Mouse (Mus musculus) forebrain, embryonic 14.5 days (tissue): ENCODE measurements around the gene Gm45062. TPM values are rescaled to one million over a fixed set of nuclear protein-coding genes. Genes with fewer than 3 reads are reported as not detected.

Experiments used
- ATAC-seq: fragments of 200-750 bp; cut with Nextera tagmentation; 2 replicates; pipeline ENCODE4 v1.8.0; 2017; ENCODE audit warnings: mild to moderate bottlenecking, moderate library complexity
- DNase-seq: peaks from one replicate; pipeline ENCODE4 v3.0.0-alpha.2; 2015; ENCODE audit warnings: low spot score
- H3K27ac ChIP-seq: fragments of 300-500 bp; sonication (generic); 2 replicates; pipeline ENCODE4 v1.5.1; 2014; ENCODE audit warnings: low read depth, mild to moderate bottlenecking, control low read depth, low read length, moderate library complexity
- H3K27me3 ChIP-seq: fragments of 300-500 bp; sonication (generic); replicated peaks from 2 replicates; pipeline ENCODE4 v1.6.1; 2014; ENCODE audit warnings: low read length, control low read depth, mixed read lengths; ENCODE audit not compliant: control insufficient read depth, insufficient read depth
- H3K36me3 ChIP-seq: fragments of 300-500 bp; sonication (generic); 2 replicates; pipeline ENCODE4 v1.6.1; 2014; ENCODE audit warnings: low read length, control low read depth; ENCODE audit not compliant: control insufficient read depth, insufficient read depth
- H3K4me1 ChIP-seq: fragments of 300-500 bp; sonication (generic); 2 replicates; pipeline ENCODE4 v1.6.1; 2014; ENCODE audit warnings: antibody characterized with exemption, low read length, control low read depth; ENCODE audit not compliant: control insufficient read depth, insufficient read depth
- H3K4me2 ChIP-seq: fragments of 300-500 bp; sonication (generic); 2 replicates; pipeline ENCODE4 v1.6.1; 2014; ENCODE audit warnings: mild to moderate bottlenecking, control low read depth, low read length
- H3K4me3 ChIP-seq: fragments of 300-500 bp; sonication (generic); 2 replicates; pipeline ENCODE4 v1.5.1; 2014; ENCODE audit warnings: low read depth, low read length, control low read depth
- H3K9ac ChIP-seq: fragments of 300-500 bp; sonication (generic); 2 replicates; pipeline ENCODE4 v1.6.1; 2014; ENCODE audit warnings: mild to moderate bottlenecking, low read length, control low read depth, moderate library complexity
- H3K9me3 ChIP-seq: fragments of 300-500 bp; sonication (generic); replicated peaks from 2 replicates; pipeline ENCODE4 v1.6.1; 2016; ENCODE audit warnings: low read length, control low read depth, mixed read lengths; ENCODE audit not compliant: control insufficient read depth
- WGBS: fragments of 180-500 bp; shearing (Covaris S2); extraction: QIAGEN DNeasy Blood & Tissue Kit; methylation state at CpG from one replicate; pipeline ENCODE4 v1.1.7; 2014; 5-methylcytosine and 5-hydroxymethylcytosine counted together
- polyA plus RNA-seq: library from polyadenylated mRNA; unstranded; fragments of >200 nt; fragmentation: Nextera tagmentation; extraction: Ambion mirVana; gene quantifications from 2 replicates; pipeline ENCODE4 v1.2.1, GENCODE M21; 2014

Gm45062 gene
- polyA plus RNA-seq, 1 experiment from 2014 or later = 14.3 TPM

DNA sequence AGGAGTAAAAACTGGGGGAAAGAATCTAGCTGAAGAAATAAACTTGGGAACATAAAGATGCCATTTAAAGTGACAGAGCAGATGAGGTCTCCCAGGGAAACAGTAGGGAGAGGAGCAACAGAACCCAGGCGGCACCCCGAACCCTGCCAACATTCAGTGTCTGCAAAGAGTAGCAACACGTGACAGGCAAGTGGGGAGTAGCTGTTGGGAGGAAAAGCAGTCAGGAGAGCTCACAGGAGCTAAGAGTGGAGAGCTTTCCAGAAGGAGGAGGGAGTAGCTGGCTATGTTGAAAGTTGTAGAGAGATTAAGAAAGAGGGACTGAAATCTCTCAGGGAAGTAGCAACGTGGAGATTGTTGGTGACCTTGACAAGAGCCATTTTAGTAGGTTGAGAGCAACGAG is 214.2 kb downstream of the Gm45062 start:
- DNase-seq (peak; percentile 15), ATAC-seq (no peak)
- no peak overlapping the region for H3K4me2 ChIP-seq
- no peak overlapping the region for H3K9ac ChIP-seq
- H3K9me3 ChIP-seq = no peaks in the 10 kb centered on the region
- H3K36me3 ChIP-seq = no peaks in the 10 kb centered on the region
- WGBS = 61% methylated on average over 5 of the region's 5 CpGs
- no peaks in the 10 kb centered on the region for H3K4me1 ChIP-seq
- H3K27ac ChIP-seq = no peak overlapping the region
- H3K27me3 ChIP-seq = no peaks in the 10 kb centered on the region
- no peak overlapping the region for H3K4me3 ChIP-seq

GRCm38 (mm10) chr6:8474316-8474715 is 215.1 kb downstream of the Gm45062 start:
- no peak for DNase-seq
- Histone ChIP-seq H3K27ac (no peak overlapping the region), H3K36me3 (no peaks in the 10 kb centered on the region), H3K9me3 (no peaks in the 10 kb centered on the region), H3K4me1 (no peaks in the 10 kb centered on the region), H3K4me2 (no peak overlapping the region), H3K9ac (no peak overlapping the region), H3K4me3 (no peak overlapping the region), H3K27me3 (no peaks in the 10 kb centered on the region)
- ATAC-seq = no peak
- 78% methylated on average over 3 of the region's 3 CpGs for WGBS

DNA sequence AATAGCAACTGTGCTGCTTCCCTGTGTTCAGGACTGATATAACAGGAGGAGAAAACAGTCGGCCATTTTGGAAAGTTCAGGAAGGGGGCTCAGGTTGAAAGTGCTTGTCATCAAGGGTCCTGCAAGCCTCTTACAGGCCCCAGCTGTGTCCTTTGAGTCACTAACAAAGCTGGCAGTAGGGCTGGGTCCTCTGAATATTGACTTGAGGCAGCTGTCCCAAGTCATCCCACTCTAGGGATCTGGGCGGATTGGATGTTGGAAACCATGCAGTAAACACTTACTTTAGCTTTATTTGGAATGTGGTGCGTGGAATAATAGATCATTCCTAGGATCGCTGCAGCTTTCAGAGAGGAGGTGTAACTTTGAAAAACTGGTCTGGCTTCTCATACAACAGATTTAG is 215.6 kb downstream of the Gm45062 start:
- DNase-seq (no peak), ATAC-seq (no peak)
- H3K4me3 ChIP-seq = no peak overlapping the region
- no peaks in the 10 kb centered on the region for H3K27me3 ChIP-seq
- 94% methylated on average over 4 of the region's 4 CpGs for WGBS
- H3K4me1 ChIP-seq = no peaks in the 10 kb centered on the region
- no peaks in the 10 kb centered on the region for H3K36me3 ChIP-seq
- no peaks in the 10 kb centered on the region for H3K9me3 ChIP-seq
- no peak overlapping the region for H3K9ac ChIP-seq
- no peak overlapping the region for H3K27ac ChIP-seq
- H3K4me2 ChIP-seq = no peak overlapping the region

DNA sequence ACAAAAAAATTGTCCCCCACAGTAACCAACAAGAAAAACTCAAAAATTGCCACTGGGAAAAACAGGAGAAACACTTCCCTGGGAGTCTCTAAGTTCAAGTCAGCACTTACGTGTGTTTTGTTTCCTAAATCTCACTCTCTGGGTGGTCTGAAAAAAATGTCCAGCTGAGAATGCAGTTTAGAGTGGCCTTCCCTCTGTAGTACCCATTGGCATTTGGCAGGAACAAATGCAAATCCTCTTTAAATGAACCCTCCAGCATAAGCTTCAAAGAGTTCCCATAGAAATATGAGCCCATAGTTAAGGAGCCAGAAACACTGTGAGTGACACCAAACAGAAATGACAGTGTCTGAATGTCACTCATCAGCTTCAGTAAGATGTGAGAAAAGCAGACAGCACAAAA is 219.9 kb downstream of the Gm45062 start:
- WGBS = 19% methylated on average over 1 of the region's 1 CpGs
- Histone ChIP-seq H3K36me3 (no peaks in the 10 kb centered on the region), H3K9me3 (no peaks in the 10 kb centered on the region), H3K9ac (no peak overlapping the region), H3K27me3 (no peaks in the 10 kb centered on the region), H3K27ac (no peak overlapping the region), H3K4me1 (no peaks in the 10 kb centered on the region), H3K4me3 (no peak overlapping the region), H3K4me2 (no peak overlapping the region)
- DNase-seq (no peak), ATAC-seq (no peak)

- H3K27me3 ChIP-seq = no peaks in the 10 kb centered on the region
- WGBS = 93% methylated on average over 17 of the region's 17 CpGs
- ATAC-seq (no peak), DNase-seq (no peak)
- no peak overlapping the region for H3K4me3 ChIP-seq
- H3K9me3 ChIP-seq = no peaks in the 10 kb centered on the region
- H3K4me2 ChIP-seq = no peak overlapping the region
- H3K4me1 ChIP-seq = peaks cover 3% of the 10 kb centered on the region; the same call in 1 of the 2 replicates
- no peak overlapping the region for H3K9ac ChIP-seq
- H3K36me3 ChIP-seq = no peaks in the 10 kb centered on the region
- no peak overlapping the region for H3K27ac ChIP-seq
Measured at GRCm38 (mm10) chr6:8484437-8485275, 225.4 kb downstream of the Gm45062 start.

- Histone ChIP-seq H3K27ac (no peak overlapping the region), H3K4me1 (peaks cover 3% of the 10 kb centered on the region; the same call in 1 of the 2 replicates), H3K9ac (no peak overlapping the region), H3K4me3 (no peak overlapping the region), H3K9me3 (no peaks in the 10 kb centered on the region), H3K4me2 (no peak overlapping the region), H3K36me3 (no peaks in the 10 kb centered on the region), H3K27me3 (no peaks in the 10 kb centered on the region)
- WGBS = 91% methylated on average over 16 of the region's 16 CpGs
- ATAC-seq = no peak
- DNase-seq = no peak
Measured at GRCm38 (mm10) chr6:8485414-8486175, 226.3 kb downstream of the Gm45062 start.

GRCm38 (mm10) chr6:8486391-8487043 is 227.3 kb downstream of the Gm45062 start:
- H3K4me3 ChIP-seq = no peak overlapping the region
- H3K4me1 ChIP-seq = peaks cover 3% of the 10 kb centered on the region; the same call in 1 of the 2 replicates
- H3K4me2 ChIP-seq = no peak overlapping the region
- no peak overlapping the region for H3K9ac ChIP-seq
- H3K36me3 ChIP-seq = no peaks in the 10 kb centered on the region
- ATAC-seq = peak; percentile 46; the same call in 1 of the 2 replicates
- WGBS = 68% methylated on average over 17 of the region's 17 CpGs
- no peak overlapping the region for H3K27ac ChIP-seq
- no peak for DNase-seq
- H3K9me3 ChIP-seq = no peaks in the 10 kb centered on the region
- H3K27me3 ChIP-seq = no peaks in the 10 kb centered on the region

DNA sequence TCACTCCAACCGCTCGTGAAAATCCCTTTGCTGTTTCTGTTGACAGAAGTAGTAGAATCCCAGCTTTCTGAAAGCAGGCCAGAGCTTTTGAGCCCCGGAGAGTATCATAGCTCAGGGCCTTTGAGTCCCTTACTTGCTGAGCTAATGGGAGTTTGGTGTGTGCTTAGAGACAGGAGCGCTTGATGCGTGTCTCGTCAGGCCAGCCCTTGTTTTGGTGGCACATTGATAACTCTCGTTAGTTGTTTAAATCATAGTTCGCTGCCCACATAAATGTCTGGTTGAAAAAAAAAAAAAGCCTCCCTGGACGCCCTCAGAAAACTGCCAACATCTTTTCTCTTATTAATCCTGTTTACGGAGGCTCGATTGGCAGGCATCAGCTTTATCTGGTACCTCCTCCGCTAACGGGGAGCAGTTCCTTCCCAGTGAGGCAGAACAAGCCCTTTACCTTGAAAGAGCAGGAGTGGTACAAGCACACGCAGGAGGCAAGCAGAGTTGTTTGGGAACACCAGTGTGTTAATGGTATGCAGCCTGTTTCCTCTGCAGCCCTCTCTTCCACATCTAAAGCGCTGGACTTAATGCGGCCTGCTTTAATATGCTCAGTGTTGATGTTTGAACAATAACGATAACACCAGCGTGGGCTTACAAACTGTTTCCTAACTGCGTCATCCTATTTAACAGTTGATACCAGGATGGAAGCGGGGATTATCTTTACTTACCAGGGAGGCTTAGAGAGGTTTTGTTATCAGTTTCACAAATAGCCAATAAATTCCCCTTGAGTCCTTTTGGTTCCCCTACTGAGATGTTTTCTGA is 228.0 kb downstream of the Gm45062 start:
- Histone ChIP-seq H3K4me2 (peak overlapping the region; percentile 6; the same call in 1 of the 2 replicates), H3K9me3 (no peaks in the 10 kb centered on the region), H3K27ac (no peak overlapping the region), H3K9ac (no peak overlapping the region), H3K4me1 (peaks cover 3% of the 10 kb centered on the region; the same call in 1 of the 2 replicates), H3K4me3 (no peak overlapping the region), H3K27me3 (no peaks in the 10 kb centered on the region), H3K36me3 (no peaks in the 10 kb centered on the region)
- peak; percentile 24 for DNase-seq
- no peak; the same call in 1 of the 2 replicates for ATAC-seq
- WGBS = 27% methylated on average over 20 of the region's 20 CpGs
